Mouse (Mus musculus) limb, embryonic 12.5 days (tissue): ENCODE measurements around the gene Ibsp. TPM values are rescaled to one million over a fixed set of nuclear protein-coding genes. Genes with fewer than 3 reads are reported as not detected.

Experiments used
- ATAC-seq: fragments of 200-750 bp; cut with Nextera tagmentation; 2 replicates; pipeline ENCODE4 v1.8.0; 2017; ENCODE audit warnings: low read depth, moderate TSS enrichment; ENCODE audit not compliant: insufficient number of reproducible peaks, insufficient read depth, low FRiP score, low TSS enrichment
- H3K27ac ChIP-seq: fragments of 300-500 bp; sonication (generic); 2 replicates; pipeline ENCODE4 v1.5.1; 2016; ENCODE audit warnings: mild to moderate bottlenecking, moderate library complexity
- H3K27me3 ChIP-seq: fragments of 300-500 bp; sonication (generic); 2 replicates; pipeline ENCODE4 v1.6.1; 2016; ENCODE audit warnings: mild to moderate bottlenecking, moderate library complexity
- H3K36me3 ChIP-seq: fragments of 300-500 bp; sonication (generic); 2 replicates; pipeline ENCODE4 v1.6.1; 2016; ENCODE audit warnings: mild to moderate bottlenecking, moderate library complexity
- H3K4me1 ChIP-seq: fragments of 300-500 bp; sonication (generic); replicated peaks from 2 replicates; pipeline ENCODE4 v1.6.1; 2016
- H3K4me2 ChIP-seq: fragments of 300-500 bp; sonication (generic); 2 replicates; pipeline ENCODE4 v1.6.1; 2016; ENCODE audit warnings: mild to moderate bottlenecking, moderate library complexity
- H3K4me3 ChIP-seq: fragments of 300-500 bp; sonication (generic); replicated peaks from 2 replicates; pipeline ENCODE4 v1.5.1; 2016; ENCODE audit warnings: mild to moderate bottlenecking
- H3K9ac ChIP-seq: fragments of 300-500 bp; sonication (generic); replicated peaks from 2 replicates; pipeline ENCODE4 v1.6.1; 2016; ENCODE audit warnings: mild to moderate bottlenecking, moderate library complexity
- H3K9me3 ChIP-seq: fragments of 300-500 bp; sonication (generic); 2 replicates; pipeline ENCODE4 v1.6.1; 2016; ENCODE audit warnings: mild to moderate bottlenecking, moderate library complexity
- WGBS: fragments of 180-500 bp; shearing (Covaris S2); methylation state at CpG from one replicate; pipeline ENCODE4 v1.1.7; 2016; 5-methylcytosine and 5-hydroxymethylcytosine counted together
- microRNA-seq: library from miRNA; unstranded; fragments of <30 nt; microRNA quantifications from one replicate; pipeline ENCODE4, GENCODE M21; 2017
- polyA plus RNA-seq: library from polyadenylated mRNA; unstranded; fragments of >200 nt; fragmentation: Nextera tagmentation; extraction: Ambion mirVana; gene quantifications from 2 replicates; pipeline ENCODE4 v1.2.1, GENCODE M21; 2016

Ibsp gene
- polyA plus RNA-seq, 1 experiment from 2014 or later, result not detected

DNA sequence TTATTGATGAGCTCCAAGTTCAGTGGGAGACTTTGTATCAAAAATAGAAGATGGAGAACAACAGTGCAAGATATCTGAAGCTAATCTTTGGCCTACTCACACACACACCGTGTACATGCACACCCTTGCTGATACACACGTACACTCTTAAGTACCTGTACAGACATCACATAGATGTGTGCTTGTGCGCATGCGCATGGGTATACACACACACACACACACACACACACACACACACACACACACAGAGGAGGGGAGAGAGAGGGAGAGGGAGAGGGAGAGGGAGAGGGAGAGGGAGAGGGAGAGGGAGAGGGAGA is 41.5 kb downstream of the Ibsp start:
- Histone ChIP-seq H3K4me1 (no peaks in the 10 kb centered on the region), H3K9me3 (no peaks in the 10 kb centered on the region), H3K27me3 (0 out of 2 replicates have a peak, but pooled peaks cover 3% of the 10 kb centered on the region), H3K27ac (no peak overlapping the region), H3K4me3 (no peak overlapping the region), H3K36me3 (no peaks in the 10 kb centered on the region), H3K9ac (no peak overlapping the region; the same call in 1 of the 2 replicates), H3K4me2 (no peak overlapping the region)
- 93% methylated on average over 4 of the region's 4 CpGs for WGBS
- no peak for ATAC-seq

- Histone ChIP-seq H3K4me1 (no peaks in the 10 kb centered on the region), H3K4me3 (no peak overlapping the region), H3K4me2 (no peak overlapping the region), H3K27ac (no peak overlapping the region), H3K36me3 (no peaks in the 10 kb centered on the region), H3K27me3 (no peaks in the 10 kb centered on the region), H3K9me3 (no peaks in the 10 kb centered on the region), H3K9ac (no peak overlapping the region)
- ATAC-seq, result no peak
- 52% methylated on average over 6 of the region's 6 CpGs for WGBS
Observed at GRCm38 (mm10) chr5:104342881-104343280, 43.9 kb downstream of the Ibsp start.

DNA sequence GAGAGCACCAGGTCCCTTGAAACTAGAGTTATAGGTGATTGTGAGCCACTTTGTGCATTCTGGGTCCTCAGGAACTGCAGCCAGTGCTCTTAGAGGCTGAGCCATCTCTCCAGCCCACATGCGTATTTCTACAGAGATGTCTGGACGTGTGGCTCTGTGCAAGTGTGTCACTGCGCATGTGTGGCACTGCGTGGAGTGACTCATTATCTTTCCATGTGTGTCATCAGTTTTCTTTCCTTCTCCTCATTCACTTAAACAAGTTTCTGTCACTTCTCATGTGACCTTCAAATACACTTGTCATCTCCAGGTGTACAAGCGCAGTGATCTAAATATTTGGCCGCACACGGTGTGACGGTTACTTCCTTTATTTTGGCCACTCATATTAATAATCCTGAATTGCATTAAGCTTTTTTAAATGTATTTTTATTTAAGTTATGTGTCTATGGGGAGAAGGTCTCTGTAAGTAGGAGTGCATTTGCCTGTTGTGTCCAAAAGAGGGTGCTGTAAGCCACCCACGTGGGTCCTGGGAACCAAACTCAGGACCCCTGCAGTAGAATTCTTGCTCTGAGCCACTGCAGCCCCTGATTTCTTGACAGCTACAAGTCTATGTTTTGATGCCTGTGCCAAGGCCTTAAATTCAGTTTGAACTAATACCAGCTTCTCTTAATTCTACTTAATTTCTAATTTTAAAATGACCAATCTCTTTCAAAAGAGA is 45.7 kb downstream of the Ibsp start:
- ATAC-seq, result no peak
- Histone ChIP-seq H3K27me3 (no peaks in the 10 kb centered on the region), H3K4me3 (no peak overlapping the region), H3K9ac (no peak overlapping the region), H3K36me3 (no peaks in the 10 kb centered on the region), H3K4me1 (no peaks in the 10 kb centered on the region), H3K4me2 (no peak overlapping the region), H3K9me3 (no peaks in the 10 kb centered on the region), H3K27ac (no peak overlapping the region)
- 66% methylated on average over 9 of the region's 9 CpGs for WGBS

- H3K27me3 ChIP-seq, result no peaks in the 10 kb centered on the region
- H3K9ac ChIP-seq, result no peak overlapping the region
- H3K4me3 ChIP-seq, result no peak overlapping the region
- H3K4me1 ChIP-seq, result no peaks in the 10 kb centered on the region
- ATAC-seq, result no peak
- no peaks in the 10 kb centered on the region for H3K36me3 ChIP-seq
- H3K27ac ChIP-seq, result no peak overlapping the region
- H3K4me2 ChIP-seq, result no peak overlapping the region
- no peaks in the 10 kb centered on the region for H3K9me3 ChIP-seq
- WGBS, result 56% methylated on average over 6 of the region's 6 CpGs
Observed at GRCm38 (mm10) chr5:104345241-104345630, 46.3 kb downstream of the Ibsp start.

DNA sequence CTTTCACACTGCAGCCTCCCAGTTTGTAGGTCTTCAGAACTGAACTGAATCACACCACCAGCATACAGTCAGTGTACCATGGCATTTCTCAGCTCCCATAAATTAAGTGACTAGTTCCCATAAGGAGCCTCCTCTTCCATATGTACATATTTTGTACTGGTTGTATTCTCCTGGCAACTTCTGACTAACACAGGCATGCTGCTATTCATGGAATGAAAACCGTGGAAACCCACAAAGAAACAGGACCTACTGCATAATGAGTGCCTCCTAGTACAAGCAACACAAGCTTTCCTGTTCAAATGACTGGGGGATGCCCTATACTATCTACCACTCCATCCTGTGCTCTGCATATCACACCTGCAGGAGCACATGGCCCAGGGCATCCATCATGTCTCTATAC is 52.1 kb downstream of the Ibsp start:
- H3K9me3 ChIP-seq, result no peaks in the 10 kb centered on the region
- no peak for ATAC-seq
- no peak overlapping the region for H3K9ac ChIP-seq
- no peak overlapping the region for H3K4me3 ChIP-seq
- 89% methylated on average over 1 of the region's 1 CpGs for WGBS
- H3K27me3 ChIP-seq, result no peaks in the 10 kb centered on the region
- no peaks in the 10 kb centered on the region for H3K36me3 ChIP-seq
- H3K4me2 ChIP-seq, result no peak overlapping the region
- H3K27ac ChIP-seq, result no peak overlapping the region
- H3K4me1 ChIP-seq, result no peaks in the 10 kb centered on the region; the same call in 1 of the 2 replicates

- no peak overlapping the region for H3K9ac ChIP-seq
- no peak for ATAC-seq
- H3K36me3 ChIP-seq, result no peaks in the 10 kb centered on the region
- no peaks in the 10 kb centered on the region for H3K9me3 ChIP-seq
- no peak overlapping the region for H3K4me2 ChIP-seq
- no peaks in the 10 kb centered on the region; the same call in 1 of the 2 replicates for H3K4me1 ChIP-seq
- no peak overlapping the region for H3K4me3 ChIP-seq
- 56% methylated on average over 5 of the region's 5 CpGs for WGBS
- no peaks in the 10 kb centered on the region for H3K27me3 ChIP-seq
- 0 out of 2 replicates have a peak overlapping the region, but pooled peaks have one; percentile 7 for H3K27ac ChIP-seq
Observed at GRCm38 (mm10) chr5:104351874-104352273, 52.9 kb downstream of the Ibsp start.

GRCm38 (mm10) chr5:104357575-104357974 is 58.6 kb downstream of the Ibsp start:
- Histone ChIP-seq H3K36me3 (no peaks in the 10 kb centered on the region), H3K9me3 (no peaks in the 10 kb centered on the region), H3K4me3 (no peak overlapping the region), H3K9ac (no peak overlapping the region), H3K4me2 (no peak overlapping the region), H3K4me1 (peaks cover 13% of the 10 kb centered on the region; the same call in 1 of the 2 replicates), H3K27me3 (no peaks in the 10 kb centered on the region), H3K27ac (no peak overlapping the region)
- WGBS, result 62% methylated on average over 5 of the region's 5 CpGs
- no peak for ATAC-seq

DNA sequence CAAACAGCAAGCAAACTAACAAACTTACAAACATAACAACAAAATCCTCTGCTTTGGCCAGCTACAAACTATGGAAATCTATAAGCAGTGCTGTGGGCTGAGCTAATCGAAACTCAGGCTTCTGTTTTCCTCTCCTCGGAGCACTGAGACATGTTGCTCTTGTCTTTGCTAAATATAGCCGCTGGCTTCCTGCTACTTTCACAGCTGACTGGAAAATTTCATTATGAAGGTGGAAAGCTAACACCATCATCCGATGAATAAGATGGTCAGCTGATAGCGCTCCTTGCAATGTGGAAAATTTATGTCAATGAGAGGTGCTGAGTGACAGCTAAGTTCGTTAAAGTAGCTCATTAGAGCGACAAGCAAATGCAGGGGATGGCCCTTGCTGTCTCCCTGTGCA is 59.6 kb downstream of the Ibsp start:
- WGBS, result 38% methylated on average over 7 of the region's 7 CpGs
- H3K27me3 ChIP-seq, result no peaks in the 10 kb centered on the region
- peaks cover 13% of the 10 kb centered on the region; the same call in 1 of the 2 replicates for H3K4me1 ChIP-seq
- H3K27ac ChIP-seq, result no peak overlapping the region
- H3K9ac ChIP-seq, result no peak overlapping the region
- no peaks in the 10 kb centered on the region for H3K36me3 ChIP-seq
- H3K4me3 ChIP-seq, result no peak overlapping the region
- no peaks in the 10 kb centered on the region for H3K9me3 ChIP-seq
- H3K4me2 ChIP-seq, result no peak overlapping the region
- no peak for ATAC-seq

DNA sequence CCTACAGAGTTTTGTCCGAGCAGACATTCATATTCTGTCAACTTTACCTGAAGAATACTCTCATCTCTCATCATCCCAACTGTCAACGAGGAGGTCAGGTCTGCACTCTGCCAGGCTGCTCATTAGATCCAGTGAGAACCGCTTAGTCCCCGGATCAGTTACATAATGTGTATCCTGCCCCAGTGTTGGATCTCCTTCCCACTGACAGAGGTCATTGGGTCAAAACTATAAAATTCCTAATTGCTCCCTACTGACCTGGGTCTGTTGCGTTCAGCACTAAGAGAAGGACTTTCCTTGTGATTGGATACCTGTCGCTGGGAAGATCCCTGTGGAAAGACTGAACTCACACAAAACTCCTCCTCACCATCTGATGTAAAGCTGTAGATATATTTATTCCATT is 60.3 kb downstream of the Ibsp start:
- H3K9me3 ChIP-seq, result no peaks in the 10 kb centered on the region
- no peak overlapping the region for H3K4me3 ChIP-seq
- no peaks in the 10 kb centered on the region for H3K36me3 ChIP-seq
- no peak overlapping the region for H3K27ac ChIP-seq
- 11% methylated on average over 6 of the region's 6 CpGs for WGBS
- no peak overlapping the region for H3K4me2 ChIP-seq
- no peaks in the 10 kb centered on the region for H3K27me3 ChIP-seq
- no peak overlapping the region for H3K9ac ChIP-seq
- ATAC-seq, result no peak
- peaks cover 13% of the 10 kb centered on the region; the same call in 1 of the 2 replicates for H3K4me1 ChIP-seq

Small RNAs within 50 kb of the gene (microRNA-seq; reads per million reads assigned to microRNA genes)
- not detected for gene Gm23616

Other genes with a start within 250 kb of the Ibsp start
- gene Gm17660, start 221.6 kb upstream of the Ibsp start, polyA plus RNA-seq, result not detected in 2 replicates
- gene Sparcl1, start 185.4 kb upstream of the Ibsp start, polyA plus RNA-seq, result 27.2 and 28.2 TPM in 2 replicates
- gene Dspp, start 128.5 kb upstream of the Ibsp start, polyA plus RNA-seq, result not detected in 2 replicates
- 0.29 and 0.35 TPM in 2 replicates for gene Dmp1, start 96.6 kb upstream of the Ibsp start, polyA plus RNA-seq
- not detected in 2 replicates for gene Mepe, start 26.2 kb downstream of the Ibsp start, polyA plus RNA-seq
- gene Spp1, start 135.9 kb downstream of the Ibsp start, polyA plus RNA-seq, result 5.3 and 5.5 TPM in 2 replicates
- gene Pkd2, start 160.3 kb downstream of the Ibsp start, polyA plus RNA-seq, result 30.7 and 32.8 TPM in 2 replicates
- 17.9 and 18.1 TPM in 2 replicates for gene BC005561, start 209.2 kb downstream of the Ibsp start, polyA plus RNA-seq